Mouse (Mus musculus) induced T-regulatory cell, adult 2 months (primary cell): ENCODE data around the gene Gm15557.

Source experiments
- DNase-seq: peaks from one replicate; pipeline ENCODE4 v3.0.0-alpha.2; 2012; ENCODE audit warnings: low read depth

Gene Gm15557

DNA sequence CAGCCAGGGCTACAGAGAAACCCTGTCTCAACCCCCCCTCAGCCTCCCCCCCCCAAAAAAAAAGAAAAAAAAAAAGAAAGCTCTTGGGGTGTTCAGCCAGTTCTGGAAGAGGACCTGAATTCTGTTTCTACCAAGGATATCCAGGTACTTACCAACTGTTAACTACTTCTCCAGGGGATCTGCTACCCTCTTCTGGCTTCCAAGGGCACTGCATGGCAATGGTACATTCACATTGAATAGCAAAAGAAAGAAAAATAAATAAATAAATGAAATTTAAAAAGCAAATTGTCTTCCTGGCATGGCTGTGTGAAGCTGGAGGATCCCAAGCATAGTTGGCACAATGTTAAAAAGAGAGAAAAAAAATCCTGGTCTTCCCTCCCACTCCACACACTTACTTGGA is 11.5 kb downstream of the Gm15557 start:
- DNase-seq, result peak; percentile 66

DNA sequence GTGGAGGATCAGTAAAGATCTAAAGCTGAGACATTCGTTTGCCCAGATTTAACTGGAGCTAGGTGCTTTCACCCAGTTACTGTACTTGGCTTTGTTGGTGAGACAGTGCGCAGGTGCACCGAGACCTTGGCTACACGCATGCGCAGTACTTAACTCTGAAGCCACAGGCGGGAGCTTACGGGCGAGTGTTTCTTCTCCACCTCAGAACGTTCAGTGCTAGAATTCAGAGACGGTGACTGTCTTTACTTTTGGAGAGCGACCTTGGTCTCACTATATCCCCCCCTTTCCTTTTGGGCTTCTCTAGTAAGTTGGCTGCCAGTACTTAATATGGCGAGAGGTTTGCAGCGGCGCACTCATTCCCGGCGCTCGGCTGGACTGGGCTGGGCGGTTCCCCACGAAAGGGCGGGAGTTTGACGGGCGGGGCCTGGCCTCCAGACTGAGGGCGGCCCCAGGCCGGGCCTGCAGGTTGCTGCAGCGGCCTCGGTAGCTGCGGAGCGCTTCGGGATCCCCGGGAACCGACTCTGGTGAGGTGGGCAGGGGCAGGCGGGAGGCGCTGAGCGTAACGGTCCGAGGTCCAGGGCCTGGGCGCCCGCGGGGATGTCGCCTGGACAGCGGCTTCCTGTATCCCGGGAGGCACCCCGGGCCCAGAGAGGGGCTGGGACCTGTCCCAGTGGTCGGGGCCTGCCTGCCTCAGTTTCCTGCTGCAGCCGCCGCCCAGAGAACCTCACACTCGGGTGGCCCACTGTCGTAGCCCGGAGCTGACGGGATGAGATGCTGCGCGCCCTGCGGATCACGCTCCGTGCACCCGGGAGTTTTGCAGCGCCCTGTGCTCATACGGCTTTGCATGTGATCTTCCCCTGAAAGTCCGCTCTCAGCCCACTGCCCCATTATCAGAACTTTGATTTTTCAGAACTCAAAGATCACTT is 15.9 kb downstream of the Gm15557 start, which contains the start of gene Cep250:
Cep250 (plus strand) TSS at position 325 of the 926 bp plus-strand sequence.
- peak; percentile 96 for DNase-seq

DNA sequence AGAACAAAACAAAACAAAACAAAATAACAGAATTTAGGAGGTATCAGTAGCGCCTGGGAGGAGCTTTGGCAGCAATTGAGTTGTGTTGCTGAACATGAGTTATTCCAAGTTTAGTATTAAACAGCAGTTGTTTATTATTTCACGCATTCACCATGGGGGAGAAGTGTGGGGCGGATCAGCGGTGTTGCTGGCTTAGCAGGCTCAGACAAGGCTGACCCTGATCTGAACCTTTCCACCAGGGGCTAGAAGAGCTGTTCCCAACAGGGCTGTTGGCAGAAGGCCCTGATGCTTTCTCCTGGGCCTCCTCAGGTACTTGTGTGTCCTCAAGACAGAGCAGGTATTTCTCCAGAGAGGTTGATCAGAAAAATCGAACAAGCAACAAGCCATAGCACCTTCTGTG is 19.5 kb downstream of the Gm15557 start:
- DNase-seq, result no peak

DNA sequence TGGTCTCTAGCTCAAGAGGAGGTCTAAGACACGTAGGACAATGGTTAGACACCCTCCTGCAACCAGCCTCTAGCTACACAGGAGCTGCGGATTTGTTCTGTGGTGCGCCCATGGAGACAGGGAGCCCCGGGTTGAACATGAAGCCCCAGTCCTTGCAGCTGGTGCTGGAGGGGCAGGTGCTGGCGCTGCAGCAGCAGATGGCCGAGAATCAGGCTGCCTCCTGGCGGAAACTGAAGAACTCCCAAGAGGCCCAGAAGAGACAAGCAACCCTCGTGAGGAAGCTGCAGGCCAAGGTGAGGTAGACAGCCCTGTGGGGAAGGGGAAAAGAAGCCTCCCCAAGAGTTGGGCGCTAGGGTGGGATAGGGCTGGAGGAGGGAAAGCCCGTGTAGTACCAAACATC is 21.3 kb downstream of the Gm15557 start:
- DNase-seq, result no peak

DNA sequence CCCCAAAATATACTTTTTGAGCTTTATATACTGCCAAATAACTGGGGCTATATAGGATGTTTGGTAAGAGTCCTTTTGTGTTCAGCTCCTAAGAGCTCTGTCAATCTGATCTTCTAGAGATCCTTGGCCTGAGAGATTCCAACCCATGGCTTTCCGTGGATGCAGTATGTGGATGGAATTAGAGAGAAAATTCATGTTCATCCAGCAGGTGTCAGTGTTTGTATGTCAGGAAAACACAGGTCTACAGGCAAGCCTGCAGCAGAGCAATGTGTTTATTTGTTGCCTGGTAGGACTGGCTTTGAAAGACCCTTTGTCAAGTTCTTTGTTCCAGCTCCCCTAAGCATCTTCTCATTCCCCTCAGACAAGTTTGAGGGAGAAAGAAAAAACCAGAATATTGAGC is 22.5 kb downstream of the Gm15557 start:
- peak; percentile 48 for DNase-seq

DNA sequence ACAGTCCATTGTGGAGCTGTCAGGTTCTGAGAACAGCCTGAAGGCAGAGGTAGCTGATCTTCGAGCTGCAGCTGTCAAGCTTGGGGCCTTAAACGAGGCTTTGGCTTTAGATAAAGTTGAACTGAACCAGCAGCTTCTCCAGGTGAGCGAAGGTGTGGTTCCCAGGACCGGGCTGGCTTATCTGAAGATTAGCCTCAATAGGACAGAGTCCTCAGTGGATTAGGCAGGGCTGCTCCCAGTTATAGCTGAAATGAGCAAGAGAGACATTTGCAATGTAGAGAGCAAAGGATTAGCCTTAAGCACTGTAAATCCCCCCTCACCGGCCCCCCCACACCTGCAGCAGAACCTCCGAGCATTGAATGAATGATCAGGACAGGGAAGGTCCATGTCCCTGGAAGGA is 32.8 kb downstream of the Gm15557 start:
- DNase-seq, result no peak

DNA sequence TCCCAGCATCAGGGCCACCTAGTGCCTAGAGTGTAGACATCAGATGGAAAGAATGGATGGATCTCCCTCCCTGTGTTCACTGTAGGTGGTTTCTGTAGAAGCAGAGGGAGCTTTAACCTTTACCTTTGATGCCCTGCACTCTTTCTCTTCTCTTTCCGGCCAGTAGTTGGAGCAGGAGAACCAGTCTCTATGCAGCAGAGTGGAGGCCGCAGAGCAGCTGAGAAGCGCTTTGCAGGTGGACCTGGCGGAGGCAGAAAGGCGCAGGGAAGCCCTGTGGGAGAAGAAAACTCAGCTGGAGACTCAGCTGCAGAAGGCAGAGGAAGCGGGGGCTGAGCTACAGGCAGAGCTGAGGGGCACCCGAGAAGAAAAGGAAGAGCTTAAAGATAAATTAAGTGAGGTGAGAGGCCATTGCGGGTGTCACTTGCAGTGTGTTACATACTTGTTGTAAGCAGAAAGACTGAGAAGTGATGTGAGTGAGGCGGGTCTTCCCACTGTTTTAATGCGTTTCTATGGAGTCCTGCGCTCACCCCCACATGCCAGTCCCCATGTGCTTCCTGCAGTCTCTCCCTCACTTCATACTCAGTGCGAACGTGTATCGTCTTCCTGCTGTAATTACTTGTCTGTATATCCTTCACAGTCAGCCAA is 33.7 kb downstream of the Gm15557 start:
- DNase-seq, result no peak

DNA sequence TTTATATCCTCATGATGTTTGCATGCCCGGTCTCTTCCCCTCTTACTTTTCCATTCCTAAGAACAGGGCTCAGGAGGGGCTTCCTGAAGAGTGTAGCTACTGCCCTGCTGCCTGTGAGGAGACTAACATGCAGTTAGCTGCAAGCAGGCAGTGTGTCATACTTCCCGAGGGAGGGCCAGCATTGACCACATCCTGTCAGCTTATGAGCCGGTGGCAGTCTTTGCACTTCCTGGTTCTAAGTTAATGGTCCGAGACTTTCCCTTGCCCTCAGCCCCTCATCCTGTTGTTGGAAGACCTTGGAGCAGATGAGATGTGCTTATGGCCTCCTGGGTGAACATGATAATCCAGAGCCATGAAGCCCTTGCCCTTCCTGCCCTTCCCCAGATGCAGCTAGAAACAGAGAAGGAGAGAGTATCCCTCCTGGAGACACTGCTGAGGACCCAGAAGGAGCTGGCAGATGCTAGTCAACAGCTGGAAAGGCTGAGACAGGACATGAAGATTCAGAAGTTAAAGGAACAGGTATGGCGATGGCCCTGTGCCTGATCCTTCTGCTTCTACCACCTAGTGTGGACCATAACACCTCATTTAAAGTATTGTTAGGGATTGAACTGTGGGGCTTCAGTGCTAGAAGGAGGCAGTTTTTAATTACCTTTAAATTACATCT is 38.9 kb downstream of the Gm15557 start:
- DNase-seq, result peak; percentile 89

DNA sequence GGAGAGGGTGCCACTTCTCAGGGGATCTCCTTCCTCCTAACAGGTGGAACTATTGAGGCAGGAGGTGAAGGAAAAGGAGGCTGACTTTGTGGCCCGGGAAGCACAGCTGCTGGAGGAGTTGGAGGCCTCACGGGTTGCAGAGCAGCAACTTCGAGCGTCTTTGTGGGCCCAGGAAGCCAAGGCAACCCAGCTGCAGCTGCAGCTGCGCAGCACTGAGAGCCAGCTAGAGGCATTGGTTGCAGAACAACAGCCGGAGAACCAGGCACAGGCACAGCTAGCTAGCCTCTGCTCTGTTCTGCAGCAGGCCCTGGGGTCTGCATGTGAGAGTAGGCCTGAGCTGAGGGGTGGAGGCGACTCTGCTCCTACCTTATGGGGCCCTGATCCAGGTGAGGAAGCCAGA is 45.2 kb downstream of the Gm15557 start:
- DNase-seq, result no peak

DNA sequence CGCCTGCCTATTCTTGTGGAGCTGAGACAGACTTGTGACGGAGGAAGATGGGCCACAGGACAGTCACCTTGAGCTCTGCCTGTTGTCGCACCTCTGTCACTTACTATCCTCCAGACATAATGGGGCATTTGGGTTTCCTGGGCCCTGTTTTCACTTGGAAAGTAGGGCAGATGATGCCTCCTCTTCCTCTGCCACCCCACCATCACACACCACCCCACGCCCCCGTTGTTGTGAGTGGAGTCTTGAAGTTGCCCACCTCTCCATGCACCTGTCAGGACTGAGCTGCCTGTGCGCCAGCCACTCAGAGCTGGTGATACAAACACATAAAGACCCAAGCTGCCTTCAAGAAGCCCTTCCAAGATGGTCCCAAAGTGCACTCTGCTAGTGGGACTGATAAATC is 46.6 kb downstream of the Gm15557 start:
- no peak for DNase-seq

DNA sequence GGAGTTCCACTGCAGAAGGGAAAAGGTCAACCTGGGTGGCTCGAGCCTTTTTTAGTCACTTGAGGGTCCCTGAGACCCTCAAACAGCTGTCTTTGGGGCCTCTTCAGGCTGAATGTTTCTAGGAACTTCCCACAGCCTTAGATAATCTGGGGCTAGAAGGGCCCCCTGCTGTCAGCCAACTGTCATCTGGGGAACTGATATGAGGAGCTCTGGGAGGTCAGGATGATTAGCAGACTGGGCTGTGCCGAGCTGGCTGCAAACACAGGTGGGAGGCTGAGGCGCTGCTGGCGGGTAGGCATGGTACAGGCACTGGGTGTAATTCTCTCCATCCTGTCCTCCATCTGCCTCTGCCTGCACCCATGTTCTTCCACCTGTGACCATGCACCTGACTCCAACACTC is 48.6 kb downstream of the Gm15557 start:
- DNase-seq, result no peak

DNA sequence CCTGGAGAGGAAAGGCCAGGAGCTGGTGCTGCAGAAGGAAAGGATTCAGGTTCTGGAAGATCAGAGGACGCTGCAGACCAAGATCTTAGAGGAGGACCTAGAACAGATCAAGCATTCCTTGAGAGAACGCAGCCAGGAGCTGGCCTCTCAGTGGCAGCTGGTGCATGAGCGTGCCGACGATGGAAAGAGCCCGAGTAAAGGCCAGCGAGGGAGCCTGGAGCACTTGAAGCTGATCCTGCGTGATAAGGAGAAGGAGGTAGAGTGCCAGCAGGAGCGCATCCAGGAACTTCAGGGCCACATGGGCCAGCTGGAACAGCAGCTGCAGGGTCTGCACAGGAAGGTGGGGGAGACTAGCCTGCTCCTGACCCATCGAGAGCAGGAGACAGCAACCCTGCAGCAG is 50.6 kb downstream of the Gm15557 start:
- no peak for DNase-seq

DNA sequence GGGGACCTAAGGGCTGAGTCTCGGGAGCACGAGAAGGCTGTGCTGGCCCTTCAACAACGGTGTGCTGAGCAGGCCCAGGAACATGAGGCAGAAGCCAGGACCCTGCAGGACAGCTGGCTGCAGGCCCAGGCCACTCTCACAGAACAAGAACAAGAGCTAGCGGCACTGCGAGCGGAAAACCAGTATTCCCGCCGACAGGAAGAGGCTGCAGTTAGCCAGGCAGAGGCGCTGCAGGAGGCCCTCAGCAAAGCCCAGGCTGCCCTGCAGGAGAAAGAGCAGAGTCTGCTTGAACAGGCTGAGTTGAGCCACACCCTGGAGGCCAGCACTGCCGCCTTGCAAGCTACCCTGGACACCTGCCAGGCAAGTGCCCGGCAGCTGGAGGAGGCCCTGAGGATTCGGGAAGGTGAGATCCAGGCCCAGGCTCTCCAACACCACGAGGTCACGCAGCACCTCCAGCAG is 51.4 kb downstream of the Gm15557 start:
- DNase-seq, result no peak
